Mouse (Mus musculus) CH12.LX (cell line): Measurements from ENCODE around the gene Ndufb4.

ENCODE experiments used
- CHD2 ChIP-seq: IDR thresholded peaks from 2 replicates; pipeline ENCODE4 v1.6.1; 2011; ENCODE audit warnings: low read length, improper control_type of control experiment
- CTCF ChIP-seq, 2 experiments: IDR thresholded peaks in 1 of 2; conservative IDR thresholded peaks in 1 of 2; 2 replicates each; pipeline ENCODE4 v1.5.1; 2011 to 2012; ENCODE audit warnings: low read depth in 2 of 2, low read length in 2 of 2, improper control_type of control experiment in 1 of 2, inconsistent platforms in 1 of 2, mild to moderate bottlenecking in 1 of 2, moderate library complexity in 1 of 2
- EP300 ChIP-seq: IDR thresholded peaks from 2 replicates; pipeline ENCODE4 v1.6.1; 2011; ENCODE audit warnings: low read length, improper control_type of control experiment
- GABPA ChIP-seq: IDR thresholded peaks from 2 replicates; pipeline ENCODE4 v1.6.1; 2012; ENCODE audit warnings: low read depth, low read length, improper control_type of control experiment, inconsistent platforms; ENCODE audit not compliant: insufficient replicate concordance
- MAZ ChIP-seq: IDR thresholded peaks from 2 replicates; pipeline ENCODE4 v1.6.1; 2012; ENCODE audit warnings: low read depth, mild to moderate bottlenecking, inconsistent platforms, low read length, improper control_type of control experiment, moderate library complexity
- POLR2A ChIP-seq: IDR thresholded peaks from 2 replicates; pipeline ENCODE4 v1.6.1; 2011; ENCODE audit warnings: low read depth, mild to moderate bottlenecking, improper control_type of control experiment, low read length
- RAD21 ChIP-seq: IDR thresholded peaks from 2 replicates; pipeline ENCODE4 v1.6.1; 2011; ENCODE audit warnings: low read depth, mild to moderate bottlenecking, low read length, improper control_type of control experiment, moderate library complexity

DNA sequence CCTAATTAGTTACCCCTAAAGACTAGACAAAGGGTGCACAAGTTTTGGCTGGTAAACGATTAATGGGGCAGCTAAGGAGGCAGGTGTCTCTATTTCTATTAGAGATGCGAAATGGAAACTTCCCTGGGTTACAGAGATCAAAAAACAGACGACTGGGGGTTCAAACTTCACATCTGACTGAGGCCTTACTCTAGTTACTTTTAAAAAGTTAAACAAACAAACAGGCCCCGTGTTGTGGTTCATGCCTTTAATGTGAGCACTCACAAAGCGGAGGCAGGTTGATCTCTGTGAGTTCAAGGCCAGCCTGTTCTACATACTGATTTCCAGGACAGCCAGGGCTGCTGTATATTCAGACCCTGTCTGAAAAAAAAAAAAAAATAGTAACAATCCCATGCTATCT is 1.6 kb downstream of the Ndufb4 start:
- no peak for TF ChIP-seq RAD21
- TF ChIP-seq CHD2, result no peak
- no peak for TF ChIP-seq CTCF (conservative IDR thresholded peaks at IDR 0.05 in 1 of 2, IDR thresholded peaks at IDR 0.05 in 1 of 2; ENCODE audit: low read depth in 2 of 2, low read length in 2 of 2)
- TF ChIP-seq MAZ, result no peak
- no peak for TF ChIP-seq EP300
- no peak for TF ChIP-seq GABPA
- no peak for TF ChIP-seq POLR2A
